Mouse (Mus musculus) C2C12 (cell line): ENCODE measurements around the gene Ppm1b.

ENCODE experiments used
- CTCF ChIP-seq: IDR thresholded peaks from one replicate; pipeline ENCODE4 v1.5.1; 2011; ENCODE audit not compliant: control insufficient read depth, insufficient read depth, insufficient read length
- MAX ChIP-seq: IDR thresholded peaks from one replicate; pipeline ENCODE4 v1.6.1; 2011; ENCODE audit warnings: mild to moderate bottlenecking, control low read depth
- MYOD1 ChIP-seq: IDR thresholded peaks from one replicate; pipeline ENCODE4 v1.6.1; 2011; ENCODE audit warnings: low read depth; ENCODE audit not compliant: control insufficient read depth, insufficient read length

- no peak for TF ChIP-seq CTCF
- no peak for TF ChIP-seq MYOD1
- TF ChIP-seq MAX: no peak
Measured at GRCm38 (mm10) chr17:84940017-84940731, 16.4 kb upstream of the Ppm1b start.
